In the genomic region with DNA sequence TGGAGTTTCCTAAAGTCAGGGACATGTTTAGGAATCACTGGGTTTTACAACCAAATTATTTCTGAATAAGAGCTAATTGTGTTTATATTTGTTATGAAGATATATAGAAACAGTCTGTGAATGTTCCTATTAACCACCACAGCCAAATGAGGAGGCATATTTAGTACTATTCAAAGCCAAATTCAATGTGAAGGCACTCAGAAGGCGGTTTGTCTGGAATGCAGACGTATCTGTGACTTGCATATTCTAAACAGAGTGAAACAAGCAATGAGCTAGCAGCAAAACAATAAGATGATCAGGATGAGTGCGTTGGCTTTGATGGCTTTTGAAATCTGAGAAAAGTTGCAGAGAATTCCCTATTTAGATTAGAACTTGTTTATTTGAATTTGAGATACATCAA, we compare ENCODE assay signal across 19 mouse cellular contexts.
"Had no signal": no experiment of that assay in that cellular context is flagged by ENCODE, and none has a peak within 500 bp of the region (broad histone marks: within the 10 kb centered on the region; RNA-seq: fewer than 3 reads in every experiment).

No protein-coding gene starts in this region.

- H3K4me2 ChIP-seq: lung, embryonic 14.5 days; midbrain, embryonic 12.5 days; neural tube, embryonic 13.5 days; neural tube, embryonic 15.5 days had no signal

- DNase-seq: lung, adult 18-20 months; lung, embryonic 14.5 days; lung, postnatal 10 days; lung, postnatal 4 days; midbrain, embryonic 14.5 days; retina, postnatal 1 day; right cerebral cortex, adult 18-20 months; right cerebral cortex, postnatal 25 days; right cerebral cortex, postnatal 4 days; spleen, adult 18-20 months; thymus, adult 18-20 months; thymus, postnatal 14 days; thymus, postnatal 36 days had no signal

- H3K36me3 ChIP-seq: midbrain, embryonic 10.5 days; midbrain, embryonic 12.5 days; neural tube, embryonic 13.5 days; neural tube, embryonic 15.5 days had no signal

- H3K4me3 ChIP-seq: midbrain, embryonic 10.5 days; midbrain, embryonic 12.5 days; myocyte; neural tube, embryonic 13.5 days; neural tube, embryonic 15.5 days had no signal

- H3K9me3 ChIP-seq: midbrain, embryonic 10.5 days; midbrain, embryonic 12.5 days; neural tube, embryonic 13.5 days; neural tube, embryonic 15.5 days had no signal

- H3K4me1 ChIP-seq: midbrain, embryonic 10.5 days; midbrain, embryonic 12.5 days; neural tube, embryonic 13.5 days; neural tube, embryonic 15.5 days had no signal

- H3K9ac ChIP-seq: lung, embryonic 14.5 days; midbrain, embryonic 12.5 days; neural tube, embryonic 13.5 days; neural tube, embryonic 15.5 days had no signal

- ATAC-seq: midbrain, embryonic 16.5 days had no signal

- H3K27me3 ChIP-seq: midbrain, embryonic 12.5 days; neural tube, embryonic 13.5 days; neural tube, embryonic 15.5 days had no signal

- H3K27ac ChIP-seq: midbrain, embryonic 10.5 days; midbrain, embryonic 12.5 days; neural tube, embryonic 13.5 days; neural tube, embryonic 15.5 days had no signal
